Comparison of ENCODE assay signal across 8 mouse cellular contexts in the genomic region with DNA sequence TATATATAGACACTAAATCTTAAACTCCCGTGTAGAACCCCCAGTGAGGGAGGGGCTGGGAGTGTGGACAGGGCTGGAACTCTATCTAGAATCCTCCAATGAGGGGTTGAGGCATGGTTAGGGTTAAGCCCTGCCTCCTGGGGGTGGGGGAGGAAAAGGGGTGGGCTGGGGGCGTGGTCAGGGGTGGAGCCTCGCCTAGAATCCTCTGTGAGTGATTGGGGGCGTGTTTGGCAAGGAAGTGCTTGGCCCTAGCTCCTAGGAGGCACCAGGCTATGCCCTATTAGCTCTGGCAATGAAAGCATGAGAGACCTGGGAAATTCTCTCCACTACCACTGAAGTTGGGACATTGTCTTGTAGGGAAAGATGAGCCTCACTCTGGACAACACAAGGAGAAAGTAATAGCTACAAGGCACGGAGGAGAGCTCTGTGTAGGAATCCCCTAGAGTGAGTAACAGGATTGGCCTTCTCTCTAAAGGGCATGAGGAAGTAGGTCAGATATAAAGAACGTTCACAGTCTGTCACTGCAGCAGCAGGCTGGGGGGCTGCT. TPM values are rescaled to one million over a fixed set of nuclear protein-coding genes. Genes with fewer than 3 reads are reported as not detected.
DNase-seq lines count a peak whose midpoint lies in the region; ATAC-seq and TF ChIP-seq lines count a peak whose summit lies in the region.

No protein-coding gene starts in this region.

- peak; percentile 15; the same call in 1 of the 2 replicates for ATAC-seq in forebrain, embryonic 14.5 days
- peak; percentile 31 to 40; a peak in 3 of 4 replicates for ATAC-seq in hematopoietic stem cell, adult 5-6 weeks (replicated peaks in 1 of 2; ENCODE audit: insufficient read depth in 1 of 2, low FRiP score in 2 of 2, low TSS enrichment in 1 of 2, low read depth in 1 of 2, poor library complexity in 2 of 2, severe bottlenecking in 2 of 2)
- peak; percentile 24 for ATAC-seq in limb, embryonic 14.5 days (ENCODE audit: low FRiP score, low read depth)
- ATAC-seq in midbrain, embryonic 14.5 days (ENCODE audit: low FRiP score, low TSS enrichment) = peak; percentile 41
- ATAC-seq in stomach, embryonic 16.5 days (ENCODE audit: insufficient read depth, low FRiP score) = peak; percentile 75

- no peak overlapping the region for H3K27ac ChIP-seq in forebrain, embryonic 14.5 days (ENCODE audit: low read depth, low read length)
- H3K27ac ChIP-seq in limb, embryonic 14.5 days (replicated peaks; ENCODE audit: low read depth, low read length) = no peak overlapping the region
- no peak overlapping the region for H3K27ac ChIP-seq in midbrain, embryonic 14.5 days (replicated peaks; ENCODE audit: low read depth, low read length)
- peak overlapping the region; percentile 96 for H3K27ac ChIP-seq in stomach, embryonic 16.5 days (ENCODE audit: low read length)

- H3K9me3 ChIP-seq in forebrain, embryonic 14.5 days (replicated peaks; ENCODE audit: control insufficient read depth, low read length) = no peaks in the 10 kb centered on the region
- no peaks in the 10 kb centered on the region for H3K9me3 ChIP-seq in limb, embryonic 14.5 days (ENCODE audit: control insufficient read depth, low read length)
- H3K9me3 ChIP-seq in midbrain, embryonic 14.5 days (ENCODE audit: control insufficient read depth, low read length) = no peaks in the 10 kb centered on the region
- H3K9me3 ChIP-seq in stomach, embryonic 16.5 days (replicated peaks; ENCODE audit: control insufficient read depth, low read length) = no peaks in the 10 kb centered on the region

- H3K4me3 ChIP-seq in forebrain, embryonic 14.5 days (ENCODE audit: low read depth, low read length) = no peak overlapping the region
- H3K4me3 ChIP-seq in limb, embryonic 14.5 days (replicated peaks; ENCODE audit: low read length) = peak overlapping the region; percentile 13; the same call in 1 of the 2 replicates
- H3K4me3 ChIP-seq in midbrain, embryonic 14.5 days (replicated peaks; ENCODE audit: low read depth, low read length) = no peak overlapping the region
- peak overlapping the region; percentile 36 for H3K4me3 ChIP-seq in stomach, embryonic 16.5 days (replicated peaks; ENCODE audit: low read length)

- H3K4me2 ChIP-seq in forebrain, embryonic 14.5 days (ENCODE audit: low read length) = peak overlapping the region; percentile 31; the same call in 1 of the 2 replicates
- H3K4me2 ChIP-seq in limb, embryonic 14.5 days (replicated peaks; ENCODE audit: low read depth, low read length, severe bottlenecking) = peak overlapping the region; percentile 41
- H3K4me2 ChIP-seq in midbrain, embryonic 14.5 days (ENCODE audit: low read length) = peak overlapping the region; percentile 16; the same call in 1 of the 2 replicates
- peak overlapping the region; percentile 55 for H3K4me2 ChIP-seq in stomach, embryonic 16.5 days (ENCODE audit: low read depth, low read length)

- no peak overlapping the region for H3K9ac ChIP-seq in forebrain, embryonic 14.5 days (ENCODE audit: low read length)
- no peak overlapping the region for H3K9ac ChIP-seq in limb, embryonic 14.5 days (ENCODE audit: low read depth, low read length, severe bottlenecking)
- no peak overlapping the region for H3K9ac ChIP-seq in midbrain, embryonic 14.5 days (replicated peaks; ENCODE audit: low read length)
- H3K9ac ChIP-seq in stomach, embryonic 16.5 days (ENCODE audit: low read length) = peak overlapping the region; percentile 65

- H3K36me3 ChIP-seq in forebrain, embryonic 14.5 days (ENCODE audit: control insufficient read depth, insufficient read depth, low read length) = no peaks in the 10 kb centered on the region
- H3K36me3 ChIP-seq in limb, embryonic 14.5 days (ENCODE audit: control insufficient read depth, insufficient read depth, low read length) = no peaks in the 10 kb centered on the region
- no peaks in the 10 kb centered on the region for H3K36me3 ChIP-seq in midbrain, embryonic 14.5 days (ENCODE audit: control insufficient read depth, insufficient read depth, low read length)
- H3K36me3 ChIP-seq in stomach, embryonic 16.5 days (ENCODE audit: control insufficient read depth, insufficient read depth, low read length) = no peaks in the 10 kb centered on the region

- peaks cover 24% of the 10 kb centered on the region for H3K4me1 ChIP-seq in forebrain, embryonic 14.5 days (ENCODE audit: control insufficient read depth, insufficient read depth, low read length)
- H3K4me1 ChIP-seq in limb, embryonic 14.5 days (ENCODE audit: control insufficient read depth, insufficient read depth, low read length) = peaks cover 15% of the 10 kb centered on the region
- peaks cover 13% of the 10 kb centered on the region for H3K4me1 ChIP-seq in midbrain, embryonic 14.5 days (ENCODE audit: control insufficient read depth, insufficient read depth, low read length)
- H3K4me1 ChIP-seq in stomach, embryonic 16.5 days (ENCODE audit: control insufficient read depth, insufficient read depth, low read length) = peaks cover 33% of the 10 kb centered on the region

- no peaks in the 10 kb centered on the region for H3K27me3 ChIP-seq in forebrain, embryonic 14.5 days (replicated peaks; ENCODE audit: control insufficient read depth, insufficient read depth, low read length)
- H3K27me3 ChIP-seq in limb, embryonic 14.5 days (ENCODE audit: control insufficient read depth, insufficient read depth, low read length) = no peaks in the 10 kb centered on the region
- H3K27me3 ChIP-seq in midbrain, embryonic 14.5 days (ENCODE audit: control insufficient read depth, insufficient read depth, low read length) = no peaks in the 10 kb centered on the region
- no peaks in the 10 kb centered on the region for H3K27me3 ChIP-seq in stomach, embryonic 16.5 days (ENCODE audit: control insufficient read depth, insufficient read depth, low read length)

- WGBS in forebrain, embryonic 14.5 days = 5% methylated on average over 6 of the region's 6 CpGs
- WGBS in limb, embryonic 14.5 days = 3% methylated on average over 6 of the region's 6 CpGs
- WGBS in midbrain, embryonic 14.5 days = 6% methylated on average over 6 of the region's 6 CpGs
- WGBS in stomach, embryonic 16.5 days = 4% methylated on average over 6 of the region's 6 CpGs

- TF ChIP-seq POLR2A in limb, embryonic 14.5 days (IDR thresholded peaks at IDR 0.05; ENCODE audit: borderline replicate concordance, extremely low read depth, insufficient read depth, insufficient read length) = no peak

- DNase-seq in adrenal gland, adult (ENCODE audit: inconsistent age in 2 of 2, low spot score in 1 of 2) = peak; percentile 83 to 95
- DNase-seq in adrenal gland, adult 8-10 months = no peak
- DNase-seq in brain, adult 2 months (ENCODE audit: low read depth, low spot score) = peak; percentile 77
- DNase-seq in forebrain, embryonic 14.5 days (ENCODE audit: low spot score) = peak; percentile 77
- DNase-seq in limb, embryonic 14.5 days (ENCODE audit: low spot score) = peak; percentile 80
- peak; percentile 77 for DNase-seq in midbrain, embryonic 14.5 days

RNA-seq across cellular contexts. Expression of a gene that starts 2.9 kb away (rescaled TPM):
- 10 to 100 TPM; 35.0 to 78.6 (median 57.4) TPM for total RNA-seq in adrenal gland, adult 8-10 months (2022)
- 13.6 and 19.3 TPM in 2 replicates for polyA plus RNA-seq in forebrain, embryonic 14.5 days (2014; fragmentation: Nextera tagmentation; extraction: Ambion mirVana)
- 12.0 and 13.0 TPM in 2 replicates for total RNA-seq in hematopoietic stem cell, adult 5-6 weeks (2017)
- 55.1 and 72.2 TPM in 2 replicates for polyA plus RNA-seq in limb, embryonic 14.5 days (2012; rRNA removed)
- polyA plus RNA-seq in limb, embryonic 14.5 days (2014; fragmentation: Nextera tagmentation; extraction: Ambion mirVana) = 22.7 and 25.6 TPM in 2 replicates
- 23.4 and 27.9 TPM in 2 replicates for polyA plus RNA-seq in midbrain, embryonic 14.5 days (2014; fragmentation: Nextera tagmentation; extraction: Ambion mirVana)
- 11.8 and 13.9 TPM in 2 replicates for polyA plus RNA-seq in stomach, embryonic 16.5 days (2015; fragmentation: Nextera tagmentation; extraction: Ambion mirVana)

RNA-seq across cellular contexts. Expression of a gene that starts 10.1 kb away (rescaled TPM):
- total RNA-seq in adrenal gland, adult 8-10 months (2022) = 100 to 1,000 TPM in 2 of 4 experiments, 10 to 100 TPM in 2; 91.8 to 136 (median 113) TPM
- 81.0 and 99.5 TPM in 2 replicates for polyA plus RNA-seq in forebrain, embryonic 14.5 days (2014; fragmentation: Nextera tagmentation; extraction: Ambion mirVana)
- 37.7 and 45.2 TPM in 2 replicates for total RNA-seq in hematopoietic stem cell, adult 5-6 weeks (2017)
- polyA plus RNA-seq in limb, embryonic 14.5 days (2012; rRNA removed) = 123 and 150 TPM in 2 replicates
- polyA plus RNA-seq in limb, embryonic 14.5 days (2014; fragmentation: Nextera tagmentation; extraction: Ambion mirVana) = 75.1 and 82.9 TPM in 2 replicates
- 106 and 116 TPM in 2 replicates for polyA plus RNA-seq in midbrain, embryonic 14.5 days (2014; fragmentation: Nextera tagmentation; extraction: Ambion mirVana)
- polyA plus RNA-seq in stomach, embryonic 16.5 days (2015; fragmentation: Nextera tagmentation; extraction: Ambion mirVana) = 62.5 and 66.3 TPM in 2 replicates

RNA-seq across cellular contexts. Expression of a gene that starts 45.8 kb away (rescaled TPM):
- 10 to 100 TPM; 52.0 to 78.6 (median 55.5) TPM for total RNA-seq in adrenal gland, adult 8-10 months (2022)
- 66.6 and 71.7 TPM in 2 replicates for polyA plus RNA-seq in forebrain, embryonic 14.5 days (2014; fragmentation: Nextera tagmentation; extraction: Ambion mirVana)
- 12.9 and 24.7 TPM in 2 replicates for total RNA-seq in hematopoietic stem cell, adult 5-6 weeks (2017)
- 78.0 and 102 TPM in 2 replicates for polyA plus RNA-seq in limb, embryonic 14.5 days (2012; rRNA removed)
- 80.6 and 87.6 TPM in 2 replicates for polyA plus RNA-seq in limb, embryonic 14.5 days (2014; fragmentation: Nextera tagmentation; extraction: Ambion mirVana)
- 57.2 and 75.1 TPM in 2 replicates for polyA plus RNA-seq in midbrain, embryonic 14.5 days (2014; fragmentation: Nextera tagmentation; extraction: Ambion mirVana)
- polyA plus RNA-seq in stomach, embryonic 16.5 days (2015; fragmentation: Nextera tagmentation; extraction: Ambion mirVana) = 51.3 and 53.7 TPM in 2 replicates

RNA-seq across cellular contexts. Expression of a gene that starts 46.3 kb away (rescaled TPM):
- total RNA-seq in adrenal gland, adult 8-10 months (2022) = 100 to 1,000 TPM in 3 of 4 experiments, 10 to 100 TPM in 1; 92.4 to 130 (median 107) TPM
- polyA plus RNA-seq in forebrain, embryonic 14.5 days (2014; fragmentation: Nextera tagmentation; extraction: Ambion mirVana) = 140 and 143 TPM in 2 replicates
- total RNA-seq in hematopoietic stem cell, adult 5-6 weeks (2017) = 35.8 and 45.6 TPM in 2 replicates
- 109 and 110 TPM in 2 replicates for polyA plus RNA-seq in limb, embryonic 14.5 days (2012; rRNA removed)
- 119 and 121 TPM in 2 replicates for polyA plus RNA-seq in limb, embryonic 14.5 days (2014; fragmentation: Nextera tagmentation; extraction: Ambion mirVana)
- 107 and 116 TPM in 2 replicates for polyA plus RNA-seq in midbrain, embryonic 14.5 days (2014; fragmentation: Nextera tagmentation; extraction: Ambion mirVana)
- polyA plus RNA-seq in stomach, embryonic 16.5 days (2015; fragmentation: Nextera tagmentation; extraction: Ambion mirVana) = 102 and 114 TPM in 2 replicates

RNA-seq across cellular contexts. Expression of a gene that starts 50.2 kb away (rescaled TPM):
- 10 to 100 TPM; 19.3 to 46.2 (median 33.3) TPM for total RNA-seq in adrenal gland, adult 8-10 months (2022)
- 16.0 and 21.5 TPM in 2 replicates for polyA plus RNA-seq in forebrain, embryonic 14.5 days (2014; fragmentation: Nextera tagmentation; extraction: Ambion mirVana)
- total RNA-seq in hematopoietic stem cell, adult 5-6 weeks (2017) = 9.5 and 10.4 TPM in 2 replicates
- polyA plus RNA-seq in limb, embryonic 14.5 days (2012; rRNA removed) = 64.5 and 66.1 TPM in 2 replicates
- 14.4 and 15.9 TPM in 2 replicates for polyA plus RNA-seq in limb, embryonic 14.5 days (2014; fragmentation: Nextera tagmentation; extraction: Ambion mirVana)
- 22.4 and 25.1 TPM in 2 replicates for polyA plus RNA-seq in midbrain, embryonic 14.5 days (2014; fragmentation: Nextera tagmentation; extraction: Ambion mirVana)
- 25.5 and 28.7 TPM in 2 replicates for polyA plus RNA-seq in stomach, embryonic 16.5 days (2015; fragmentation: Nextera tagmentation; extraction: Ambion mirVana)

Comparison
In these comparisons a context has a peak if more than half of its experiments do, and no peak if none do; other contexts are left out.
1. ATAC-seq: peak in every context shown above with its lines; median percentile 75 in stomach, embryonic 16.5 days; 41 in midbrain, embryonic 14.5 days; 36 in hematopoietic stem cell, adult 5-6 weeks; 24 in limb, embryonic 14.5 days; 15 in forebrain, embryonic 14.5 days.
2. H3K4me3 ChIP-seq: peak in limb, embryonic 14.5 days (single experiment) and stomach, embryonic 16.5 days (single experiment); none in forebrain, embryonic 14.5 days (single experiment) and midbrain, embryonic 14.5 days (single experiment).
3. Peak in every context shown above with its lines, with median percentiles within 50 percentile points of each other: H3K4me2 ChIP-seq.